Mouse (Mus musculus) neural tube, embryonic 14.5 days (tissue): Measurements from ENCODE around the gene Tsg101. TPM values are rescaled to one million over a fixed set of nuclear protein-coding genes. Genes with fewer than 3 reads are reported as not detected.

ENCODE experiments used
- ATAC-seq: fragments of 200-750 bp; cut with Nextera tagmentation; 2 replicates; pipeline ENCODE4 v1.8.0; 2017; ENCODE audit warnings: low read depth, mild to moderate bottlenecking, moderate TSS enrichment, moderate library complexity
- H3K27ac ChIP-seq: fragments of 300-500 bp; sonication (generic); 2 replicates; pipeline ENCODE4 v1.5.1; 2014; ENCODE audit warnings: low read depth, mild to moderate bottlenecking, control low read depth, low read length, moderate library complexity, mixed read lengths
- H3K27me3 ChIP-seq: fragments of 300-500 bp; sonication (generic); 2 replicates; pipeline ENCODE4 v1.6.1; 2014; ENCODE audit warnings: low read length; ENCODE audit not compliant: control insufficient read depth, insufficient read depth
- H3K36me3 ChIP-seq: fragments of 300-500 bp; sonication (generic); 2 replicates; pipeline ENCODE4 v1.6.1; 2014; ENCODE audit warnings: low read length, mixed read lengths; ENCODE audit not compliant: control insufficient read depth, insufficient read depth
- H3K4me1 ChIP-seq: fragments of 300-500 bp; sonication (generic); 2 replicates; pipeline ENCODE4 v1.6.1; 2014; ENCODE audit warnings: low read length; ENCODE audit not compliant: control insufficient read depth, insufficient read depth
- H3K4me2 ChIP-seq: fragments of 300-500 bp; sonication (generic); 2 replicates; pipeline ENCODE4 v1.6.1; 2014; ENCODE audit warnings: mild to moderate bottlenecking, low read depth, low read length, control low read depth
- H3K4me3 ChIP-seq: fragments of 300-500 bp; sonication (generic); 2 replicates; pipeline ENCODE4 v1.5.1; 2014; ENCODE audit warnings: low read depth, low read length, control low read depth, mixed read lengths
- H3K9ac ChIP-seq: fragments of 300-500 bp; sonication (generic); replicated peaks from 2 replicates; pipeline ENCODE4 v1.6.1; 2014; ENCODE audit warnings: low read depth, mild to moderate bottlenecking, control low read depth, low read length, mixed read lengths
- H3K9me3 ChIP-seq: fragments of 300-500 bp; sonication (generic); 2 replicates; pipeline ENCODE4 v1.6.1; 2016; ENCODE audit warnings: low read length; ENCODE audit not compliant: control insufficient read depth
- WGBS: fragments of 180-500 bp; shearing (Covaris S2); extraction: QIAGEN DNeasy Blood & Tissue Kit; methylation state at CpG from one replicate; pipeline ENCODE4 v1.1.7; 2014; 5-methylcytosine and 5-hydroxymethylcytosine counted together
- polyA plus RNA-seq: library from polyadenylated mRNA; unstranded; fragments of >200 nt; fragmentation: Nextera tagmentation; extraction: Ambion mirVana; gene quantifications from 2 replicates; pipeline ENCODE4 v1.2.1, GENCODE M21; 2014

Tsg101 gene
- polyA plus RNA-seq, result 384 and 385 TPM in 2 replicates

DNA sequence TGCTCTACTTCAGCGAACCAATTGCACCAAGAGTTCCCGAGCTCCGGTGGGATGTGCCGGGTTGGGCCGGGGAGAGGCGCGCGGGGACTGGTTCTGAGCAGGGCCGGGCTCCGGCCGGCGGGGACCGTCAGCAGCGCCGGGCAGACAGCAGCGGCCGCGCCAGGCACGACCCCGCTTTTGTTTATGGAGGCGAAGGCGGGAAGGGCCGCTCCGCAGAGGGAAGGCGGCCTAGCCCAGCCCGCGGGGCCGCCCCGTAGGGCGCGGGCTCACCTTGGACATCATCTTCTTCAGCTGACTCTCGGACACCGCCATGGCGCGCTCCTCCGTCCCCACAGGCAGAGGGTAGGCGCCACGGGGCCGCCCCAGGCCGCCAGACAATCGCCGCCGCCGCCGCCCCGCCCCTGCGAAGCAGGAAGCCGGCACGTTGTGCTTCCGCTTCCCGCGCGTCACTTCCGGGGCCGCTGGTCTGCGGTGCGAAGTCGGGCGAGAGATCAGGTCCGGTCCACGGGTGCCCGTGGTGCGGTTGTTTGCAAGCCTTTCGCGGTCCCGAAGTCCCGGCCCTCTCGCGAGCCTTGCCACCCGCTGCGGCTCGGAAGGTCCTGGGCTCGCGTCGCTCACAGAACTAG lies at the start of gene Tsg101:
Gene Tsg101 (minus strand): TSS at position 419 of the 626 bp plus-strand sequence.
- Histone ChIP-seq H3K36me3 (no peaks in the 10 kb centered on the region), H3K4me2 (peak within 1 kb of the TSS; percentile 77), H3K9ac (peak within 1 kb of the TSS; percentile 90), H3K4me1 (peaks cover 16% of the 10 kb centered on the region), H3K27ac (peak within 1 kb of the TSS; percentile 95), H3K27me3 (no peaks in the 10 kb centered on the region), H3K4me3 (peak within 1 kb of the TSS; percentile 94), H3K9me3 (no peaks in the 10 kb centered on the region)
- peak; percentile 96 for ATAC-seq
- under 1% methylated on average over 70 of the region's 75 CpGs for WGBS

- H3K4me2 ChIP-seq, result no peak overlapping the region
- H3K36me3 ChIP-seq, result no peaks in the 10 kb centered on the region
- no peaks in the 10 kb centered on the region for H3K9me3 ChIP-seq
- H3K9ac ChIP-seq, result no peak overlapping the region
- H3K4me3 ChIP-seq, result no peak overlapping the region
- H3K27me3 ChIP-seq, result no peaks in the 10 kb centered on the region
- no peaks in the 10 kb centered on the region for H3K4me1 ChIP-seq
- WGBS, result 85% methylated on average over 7 of the region's 7 CpGs
- ATAC-seq, result no peak
- no peak overlapping the region for H3K27ac ChIP-seq
Measured at GRCm38 (mm10) chr7:46964070-46964469, 44.3 kb upstream of the Tsg101 start.

DNA sequence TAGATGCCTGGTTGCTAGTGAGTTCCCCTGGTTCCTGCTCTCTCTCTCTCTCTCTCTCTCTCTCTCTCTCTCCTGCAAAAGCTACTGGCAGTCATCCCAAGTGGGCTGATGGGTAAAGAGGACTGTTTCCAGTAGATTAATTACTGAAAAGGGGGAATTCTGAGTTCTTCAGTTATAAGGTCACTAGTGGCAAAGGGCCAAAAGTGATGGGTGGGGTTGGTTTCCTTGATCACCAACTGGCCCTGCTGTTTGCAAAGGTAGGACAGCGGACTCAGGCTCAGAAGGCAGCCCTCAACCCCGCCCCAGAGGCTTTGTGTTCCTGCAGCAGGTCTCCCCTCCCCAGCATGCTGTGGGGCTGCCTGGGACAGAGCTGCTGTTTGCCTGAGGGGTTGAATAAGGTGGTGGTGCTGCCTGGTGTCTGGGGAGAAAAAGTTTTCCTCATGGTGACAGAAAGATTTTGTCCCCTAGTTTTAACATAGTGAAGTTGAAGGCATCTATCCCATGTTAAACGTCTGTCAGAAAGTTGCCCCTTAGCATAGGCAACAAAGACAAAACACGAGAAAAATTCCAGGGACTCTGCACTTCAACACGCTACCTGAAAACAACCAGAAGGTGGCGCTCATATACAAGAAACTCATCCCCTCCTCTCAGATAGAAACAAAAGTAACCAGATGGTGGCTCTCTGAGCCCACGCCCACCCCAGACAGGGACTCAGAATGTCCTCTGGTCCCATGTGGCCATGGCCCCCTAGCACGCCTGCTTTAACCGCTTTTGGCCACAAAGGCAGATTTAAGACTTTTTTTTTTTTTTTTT lies 43.2 kb upstream of the Tsg101 start:
- H3K4me1 ChIP-seq, result peaks cover under 1% of the 10 kb centered on the region
- H3K4me2 ChIP-seq, result peak overlapping the region; percentile 4; the same call in 1 of the 2 replicates
- peak; percentile 78 for ATAC-seq
- no peak overlapping the region for H3K9ac ChIP-seq
- H3K9me3 ChIP-seq, result no peaks in the 10 kb centered on the region
- H3K36me3 ChIP-seq, result no peaks in the 10 kb centered on the region
- H3K4me3 ChIP-seq, result no peak overlapping the region
- 0% methylated on average over 9 of the region's 9 CpGs for WGBS
- no peaks in the 10 kb centered on the region for H3K27me3 ChIP-seq
- H3K27ac ChIP-seq, result peak overlapping the region; percentile 39; the same call in 1 of the 2 replicates

- Histone ChIP-seq H3K36me3 (no peaks in the 10 kb centered on the region), H3K4me2 (no peak overlapping the region), H3K27me3 (no peaks in the 10 kb centered on the region), H3K4me1 (peaks cover 7% of the 10 kb centered on the region), H3K4me3 (no peak overlapping the region), H3K9ac (no peak overlapping the region), H3K9me3 (no peaks in the 10 kb centered on the region), H3K27ac (0 out of 2 replicates have a peak overlapping the region, but pooled peaks have one; percentile 39)
- ATAC-seq, result no peak
Measured at GRCm38 (mm10) chr7:46962132-46962531, 42.4 kb upstream of the Tsg101 start.

- WGBS, result 76% methylated on average over 3 of the region's 3 CpGs
- ATAC-seq, result no peak
- no peaks in the 10 kb centered on the region for H3K27me3 ChIP-seq
- no peak overlapping the region for H3K4me3 ChIP-seq
- H3K9ac ChIP-seq, result no peak overlapping the region
- H3K27ac ChIP-seq, result no peak overlapping the region
- H3K9me3 ChIP-seq, result no peaks in the 10 kb centered on the region
- H3K4me2 ChIP-seq, result no peak overlapping the region
- H3K4me1 ChIP-seq, result peaks cover 7% of the 10 kb centered on the region
- H3K36me3 ChIP-seq, result no peaks in the 10 kb centered on the region
Measured at GRCm38 (mm10) chr7:46960991-46961390, 41.2 kb upstream of the Tsg101 start.

GRCm38 (mm10) chr7:46958853-46959252 lies 39.1 kb upstream of the Tsg101 start:
- Histone ChIP-seq H3K9ac (peak overlapping the region; percentile 62), H3K4me1 (peaks cover 7% of the 10 kb centered on the region), H3K4me2 (peak overlapping the region; percentile 82), H3K27ac (no peak overlapping the region), H3K9me3 (no peaks in the 10 kb centered on the region), H3K27me3 (no peaks in the 10 kb centered on the region), H3K36me3 (peaks cover 10% of the 10 kb centered on the region), H3K4me3 (peak overlapping the region; percentile 60)
- peak; percentile 36 for ATAC-seq
- 18% methylated on average over 9 of the region's 9 CpGs for WGBS

GRCm38 (mm10) chr7:46957831-46958691 lies 38.3 kb upstream of the Tsg101 start, which contains the start of gene Uevld:
Uevld (minus strand) TSS chr7:46958527.
- ATAC-seq, result peak; percentile 94
- H3K4me3 ChIP-seq, result peak within 1 kb of the TSS; percentile 60
- peaks cover 11% of the 10 kb centered on the region for H3K36me3 ChIP-seq
- H3K27ac ChIP-seq, result no peak within 1 kb of the TSS
- 2% methylated on average over 50 of the region's 51 CpGs for WGBS
- H3K4me2 ChIP-seq, result peak within 1 kb of the TSS; percentile 82
- no peaks in the 10 kb centered on the region for H3K9me3 ChIP-seq
- H3K4me1 ChIP-seq, result peaks cover 7% of the 10 kb centered on the region
- no peaks in the 10 kb centered on the region for H3K27me3 ChIP-seq
- H3K9ac ChIP-seq, result peak within 1 kb of the TSS; percentile 62

- no peak for ATAC-seq
- H3K4me1 ChIP-seq, result no peaks in the 10 kb centered on the region
- 55% methylated on average over 4 of the region's 4 CpGs for WGBS
- no peak overlapping the region for H3K27ac ChIP-seq
- no peak overlapping the region for H3K9ac ChIP-seq
- H3K4me3 ChIP-seq, result no peak overlapping the region
- H3K9me3 ChIP-seq, result no peaks in the 10 kb centered on the region
- H3K4me2 ChIP-seq, result no peak overlapping the region
- peaks cover 7% of the 10 kb centered on the region for H3K36me3 ChIP-seq
- no peaks in the 10 kb centered on the region for H3K27me3 ChIP-seq
Measured at GRCm38 (mm10) chr7:46935847-46936246, 16.1 kb upstream of the Tsg101 start.
